Mouse (Mus musculus): ENCODE measurements around the gene Cdk18. TPM values are rescaled to one million over a fixed set of nuclear protein-coding genes. Genes with fewer than 3 reads are reported as not detected.

Gene Cdk18
- polyA plus RNA-seq, 2 experiments = 0.67 to 1.7 TPM

- 50% methylated on average over 7 of the region's 7 CpGs for WGBS (ENCODE audit: insufficient replicate concordance)
- ATAC-seq (ENCODE audit: insufficient read depth) (no peak), DNase-seq (ENCODE audit: low read depth in 3 of 3, low spot score in 3 of 3) (no peak)
- H3K9ac ChIP-seq (replicated peaks) = no peak overlapping the region
- H3K27me3 ChIP-seq (ENCODE audit: control insufficient read depth, insufficient read depth, low read length) = no peaks in the 10 kb centered on the region; the same call in 1 of the 2 replicates
- no peak overlapping the region for H3K4me2 ChIP-seq (ENCODE audit: low read depth)
- no peaks in the 10 kb centered on the region for H3K4me1 ChIP-seq (replicated peaks; ENCODE audit: control insufficient read depth in 2 of 2, insufficient read depth in 2 of 2, low read length in 1 of 2)
- TF ChIP-seq CTCF (IDR thresholded peaks at IDR 0.05; ENCODE audit: low read depth) = no peak
- no peak for TF ChIP-seq EP300 (IDR thresholded peaks at IDR 0.05; ENCODE audit: low read depth)
- no peaks in the 10 kb centered on the region for H3K9me3 ChIP-seq (ENCODE audit: control insufficient read depth, low read length)
- no peaks in the 10 kb centered on the region for H3K36me3 ChIP-seq (replicated peaks; ENCODE audit: control insufficient read depth, insufficient read depth, low read depth)
- H3K27ac ChIP-seq = no peak overlapping the region
- H3K4me3 ChIP-seq (ENCODE audit: insufficient read depth in 1 of 2, low read depth in 2 of 2, low read length in 2 of 2) = no peak overlapping the region
Measured at GRCm38 (mm10) chr1:132161211-132161880, 21.9 kb upstream of the Cdk18 start.

- TF ChIP-seq CTCF (IDR thresholded peaks at IDR 0.05; ENCODE audit: low read depth) (no peak), EP300 (IDR thresholded peaks at IDR 0.05; ENCODE audit: low read depth) (no peak)
- Histone ChIP-seq H3K4me1 (replicated peaks; ENCODE audit: control insufficient read depth in 2 of 2, insufficient read depth in 2 of 2, low read length in 1 of 2) (no peaks in the 10 kb centered on the region), H3K27ac (no peak overlapping the region), H3K4me3 (ENCODE audit: insufficient read depth in 1 of 2, low read depth in 2 of 2, low read length in 2 of 2) (no peak overlapping the region), H3K4me2 (ENCODE audit: low read depth) (no peak overlapping the region), H3K27me3 (ENCODE audit: control insufficient read depth, insufficient read depth, low read length) (no peaks in the 10 kb centered on the region; the same call in 1 of the 2 replicates), H3K9me3 (ENCODE audit: control insufficient read depth, low read length) (no peaks in the 10 kb centered on the region), H3K9ac (replicated peaks) (no peak overlapping the region), H3K36me3 (replicated peaks; ENCODE audit: control insufficient read depth, insufficient read depth, low read depth) (no peaks in the 10 kb centered on the region)
- no peak for DNase-seq (ENCODE audit: low read depth in 3 of 3, low spot score in 3 of 3)
- ATAC-seq (ENCODE audit: insufficient read depth) = no peak
- 38% methylated on average over 4 of the region's 4 CpGs for WGBS (ENCODE audit: insufficient replicate concordance)
Measured at GRCm38 (mm10) chr1:132159681-132160080, 20.2 kb upstream of the Cdk18 start.

- no peaks in the 10 kb centered on the region; the same call in 1 of the 2 replicates for H3K27me3 ChIP-seq (ENCODE audit: control insufficient read depth, insufficient read depth, low read length)
- H3K4me3 ChIP-seq (ENCODE audit: insufficient read depth in 1 of 2, low read depth in 2 of 2, low read length in 2 of 2) = no peak overlapping the region
- H3K4me1 ChIP-seq (replicated peaks; ENCODE audit: control insufficient read depth in 2 of 2, insufficient read depth in 2 of 2, low read length in 1 of 2) = no peaks in the 10 kb centered on the region
- ATAC-seq (ENCODE audit: insufficient read depth) = no peak
- no peak overlapping the region for H3K9ac ChIP-seq (replicated peaks)
- no peaks in the 10 kb centered on the region for H3K36me3 ChIP-seq (replicated peaks; ENCODE audit: control insufficient read depth, insufficient read depth, low read depth)
- H3K9me3 ChIP-seq (ENCODE audit: control insufficient read depth, low read length) = no peaks in the 10 kb centered on the region
- WGBS (ENCODE audit: insufficient replicate concordance) = 38% methylated on average over 2 of the region's 2 CpGs
- no peak for TF ChIP-seq CTCF (IDR thresholded peaks at IDR 0.05; ENCODE audit: low read depth)
- no peak for TF ChIP-seq EP300 (IDR thresholded peaks at IDR 0.05; ENCODE audit: low read depth)
- H3K27ac ChIP-seq = no peak overlapping the region
- H3K4me2 ChIP-seq (ENCODE audit: low read depth) = no peak overlapping the region
- no peak for DNase-seq (ENCODE audit: low read depth in 3 of 3, low spot score in 3 of 3)
Measured at GRCm38 (mm10) chr1:132158741-132159140, 19.3 kb upstream of the Cdk18 start.

GRCm38 (mm10) chr1:132157808-132158207, 18.3 kb upstream of the Cdk18 start:
- 26% methylated on average over 7 of the region's 7 CpGs for WGBS (ENCODE audit: insufficient replicate concordance)
- H3K4me2 ChIP-seq (ENCODE audit: low read depth) = no peak overlapping the region
- H3K27me3 ChIP-seq (ENCODE audit: control insufficient read depth, insufficient read depth, low read length) = no peaks in the 10 kb centered on the region; the same call in 1 of the 2 replicates

GRCm38 (mm10) chr1:132157016-132157781, 17.7 kb upstream of the Cdk18 start:
- ATAC-seq (ENCODE audit: insufficient read depth) = 0 out of 2 replicates have a peak, but pooled peaks have one; percentile 13
- no peak overlapping the region for H3K4me2 ChIP-seq (ENCODE audit: low read depth)
- TF ChIP-seq EP300 (IDR thresholded peaks at IDR 0.05; ENCODE audit: low read depth) (no peak), CTCF (IDR thresholded peaks at IDR 0.05; ENCODE audit: low read depth) (peak; percentile 98)

More at GRCm38 (mm10) chr1:132157808-132158207, 18.3 kb upstream of the Cdk18 start:
- Histone ChIP-seq H3K4me1 (replicated peaks; ENCODE audit: control insufficient read depth in 2 of 2, insufficient read depth in 2 of 2, low read length in 1 of 2) (no peaks in the 10 kb centered on the region), H3K9ac (replicated peaks) (no peak overlapping the region), H3K36me3 (replicated peaks; ENCODE audit: control insufficient read depth, insufficient read depth, low read depth) (no peaks in the 10 kb centered on the region), H3K27ac (no peak overlapping the region), H3K4me3 (ENCODE audit: insufficient read depth in 1 of 2, low read depth in 2 of 2, low read length in 2 of 2) (no peak overlapping the region), H3K9me3 (ENCODE audit: control insufficient read depth, low read length) (no peaks in the 10 kb centered on the region)
- DNase-seq (ENCODE audit: low read depth in 3 of 3, low spot score in 3 of 3) = no peak
- TF ChIP-seq CTCF (IDR thresholded peaks at IDR 0.05; ENCODE audit: low read depth) = no peak
- TF ChIP-seq EP300 (IDR thresholded peaks at IDR 0.05; ENCODE audit: low read depth) = no peak
- no peak for ATAC-seq (ENCODE audit: insufficient read depth)

More at GRCm38 (mm10) chr1:132157016-132157781, 17.7 kb upstream of the Cdk18 start:
- Histone ChIP-seq H3K27me3 (ENCODE audit: control insufficient read depth, insufficient read depth, low read length) (no peaks in the 10 kb centered on the region; the same call in 1 of the 2 replicates), H3K36me3 (replicated peaks; ENCODE audit: control insufficient read depth, insufficient read depth, low read depth) (no peaks in the 10 kb centered on the region), H3K4me3 (ENCODE audit: insufficient read depth in 1 of 2, low read depth in 2 of 2, low read length in 2 of 2) (no peak overlapping the region), H3K4me1 (replicated peaks; ENCODE audit: control insufficient read depth in 2 of 2, insufficient read depth in 2 of 2, low read length in 1 of 2) (no peaks in the 10 kb centered on the region), H3K27ac (no peak overlapping the region), H3K9me3 (ENCODE audit: control insufficient read depth, low read length) (no peaks in the 10 kb centered on the region), H3K9ac (replicated peaks) (no peak overlapping the region)
- peak in 2 of 3 experiments; percentile 32 to 35 for DNase-seq (ENCODE audit: low read depth in 3 of 3, low spot score in 3 of 3)
- 21% methylated on average over 14 of the region's 14 CpGs for WGBS (ENCODE audit: insufficient replicate concordance)
